Mouse (Mus musculus) stomach, postnatal 0 days (tissue): ENCODE data around the gene Sbf2. TPM values are rescaled to one million over a fixed set of nuclear protein-coding genes. Genes with fewer than 3 reads are reported as not detected.

ENCODE experiments used
- ATAC-seq: fragments of 200-750 bp; cut with Nextera tagmentation; 2 replicates; pipeline ENCODE4 v1.8.0; 2017; ENCODE audit not compliant: low FRiP score, low TSS enrichment
- DNase-seq: peaks from one replicate; pipeline ENCODE4 v3.0.0-alpha.2; 2016; ENCODE audit warnings: low spot score
- H3K27ac ChIP-seq: fragments of 300-500 bp; sonication (generic); replicated peaks from 2 replicates; pipeline ENCODE4 v1.5.1; 2014; ENCODE audit warnings: mild to moderate bottlenecking, control low read depth
- H3K27me3 ChIP-seq: fragments of 300-500 bp; sonication (generic); 2 replicates; pipeline ENCODE4 v1.6.1; 2014; ENCODE audit warnings: low read length; ENCODE audit not compliant: control insufficient read depth, insufficient read depth
- H3K36me3 ChIP-seq: fragments of 300-500 bp; sonication (generic); 2 replicates; pipeline ENCODE4 v1.6.1; 2014; ENCODE audit warnings: low read length, mixed read lengths; ENCODE audit not compliant: control insufficient read depth, insufficient read depth
- H3K4me1 ChIP-seq: fragments of 300-500 bp; sonication (generic); replicated peaks from 2 replicates; pipeline ENCODE4 v1.6.1; 2014; ENCODE audit warnings: antibody characterized with exemption; ENCODE audit not compliant: control insufficient read depth, insufficient read depth
- H3K4me2 ChIP-seq: fragments of 300-500 bp; sonication (generic); replicated peaks from 2 replicates; pipeline ENCODE4 v1.6.1; 2014; ENCODE audit warnings: low read depth, mild to moderate bottlenecking, control low read depth, moderate library complexity
- H3K4me3 ChIP-seq: fragments of 300-500 bp; sonication (generic); 2 replicates; pipeline ENCODE4 v1.5.1; 2014; ENCODE audit warnings: low read depth, low read length, control low read depth
- H3K9ac ChIP-seq: fragments of 300-500 bp; sonication (generic); 2 replicates; pipeline ENCODE4 v1.6.1; 2014; ENCODE audit warnings: mild to moderate bottlenecking, low read length, control low read depth, mixed read lengths
- H3K9me3 ChIP-seq: fragments of 300-500 bp; sonication (generic); 2 replicates; pipeline ENCODE4 v1.6.1; 2016; ENCODE audit warnings: low read length; ENCODE audit not compliant: control insufficient read depth
- CTCF ChIP-seq: IDR thresholded peaks from 2 replicates; pipeline ENCODE4 v1.5.1; 2016; ENCODE audit warnings: antibody characterized with exemption, low read depth, mild to moderate bottlenecking, moderate library complexity
- WGBS: fragments of 180-500 bp; shearing (Covaris S2); extraction: QIAGEN DNeasy Blood & Tissue Kit; methylation state at CpG from one replicate; pipeline ENCODE4 v1.1.7; 2014; 5-methylcytosine and 5-hydroxymethylcytosine counted together
- polyA plus RNA-seq: library from polyadenylated mRNA; unstranded; fragments of >200 nt; fragmentation: Nextera tagmentation; extraction: Ambion mirVana; gene quantifications from 2 replicates; pipeline ENCODE4 v1.2.1, GENCODE M21; 2015

Gene Sbf2
- polyA plus RNA-seq, 1 experiment from 2014 or later: 14.9 TPM

- Histone ChIP-seq H3K9me3 (no peaks in the 10 kb centered on the region), H3K4me2 (no peak overlapping the region), H3K4me1 (peaks cover 3% of the 10 kb centered on the region; the same call in 1 of the 2 replicates), H3K4me3 (no peak overlapping the region), H3K27ac (peak overlapping the region; percentile 24; the same call in 1 of the 2 replicates), H3K9ac (no peak overlapping the region), H3K27me3 (no peaks in the 10 kb centered on the region), H3K36me3 (no peaks in the 10 kb centered on the region)
- 77% methylated on average over 11 of the region's 11 CpGs for WGBS
- no peak for ATAC-seq
- no peak for DNase-seq
- TF ChIP-seq CTCF: no peak
Measured at GRCm38 (mm10) chr7:110258196-110258950, 356.3 kb downstream of the Sbf2 start.

Other genes with a start within 250 kb of the Sbf2 start
- gene Adm, start 12.7 kb upstream of the Sbf2 start, polyA plus RNA-seq: 4.3 and 4.6 TPM in 2 replicates
- 4.7 and 5.2 TPM in 2 replicates for gene Ampd3, start 153.3 kb upstream of the Sbf2 start, polyA plus RNA-seq
- gene Rnf141, start 229.5 kb upstream of the Sbf2 start, polyA plus RNA-seq: 24.0 and 25.1 TPM in 2 replicates
- gene Lyve1, start 248.3 kb upstream of the Sbf2 start, polyA plus RNA-seq: 9.2 and 11.5 TPM in 2 replicates